Mouse (Mus musculus) heart, postnatal 36 days (tissue): ENCODE data around the gene Prrt3. TPM values are rescaled to one million over a fixed set of nuclear protein-coding genes. Genes with fewer than 3 reads are reported as not detected.
A peak's percentile ranks its signal among the peaks of the same experiment; 100 is the strongest.

Experiments
- DNase-seq, 2 experiments: peaks; one replicate each; pipeline ENCODE4 v3.0.0; 2021 to 2022
- intact Hi-C: fragments of 180-260 bp; cut with DNase I; formaldehyde crosslinking; loops from one replicate; pipeline ENCODE4 v1.15.1; 2025
- total RNA-seq, 2 experiments: library from RNA; stranded (reverse); gene quantifications; 2 replicates each; pipeline ENCODE4 v1.2.3; 2021

Gene Prrt3
- total RNA-seq, 2 experiments from 2014 or later, result not detected

DNA sequence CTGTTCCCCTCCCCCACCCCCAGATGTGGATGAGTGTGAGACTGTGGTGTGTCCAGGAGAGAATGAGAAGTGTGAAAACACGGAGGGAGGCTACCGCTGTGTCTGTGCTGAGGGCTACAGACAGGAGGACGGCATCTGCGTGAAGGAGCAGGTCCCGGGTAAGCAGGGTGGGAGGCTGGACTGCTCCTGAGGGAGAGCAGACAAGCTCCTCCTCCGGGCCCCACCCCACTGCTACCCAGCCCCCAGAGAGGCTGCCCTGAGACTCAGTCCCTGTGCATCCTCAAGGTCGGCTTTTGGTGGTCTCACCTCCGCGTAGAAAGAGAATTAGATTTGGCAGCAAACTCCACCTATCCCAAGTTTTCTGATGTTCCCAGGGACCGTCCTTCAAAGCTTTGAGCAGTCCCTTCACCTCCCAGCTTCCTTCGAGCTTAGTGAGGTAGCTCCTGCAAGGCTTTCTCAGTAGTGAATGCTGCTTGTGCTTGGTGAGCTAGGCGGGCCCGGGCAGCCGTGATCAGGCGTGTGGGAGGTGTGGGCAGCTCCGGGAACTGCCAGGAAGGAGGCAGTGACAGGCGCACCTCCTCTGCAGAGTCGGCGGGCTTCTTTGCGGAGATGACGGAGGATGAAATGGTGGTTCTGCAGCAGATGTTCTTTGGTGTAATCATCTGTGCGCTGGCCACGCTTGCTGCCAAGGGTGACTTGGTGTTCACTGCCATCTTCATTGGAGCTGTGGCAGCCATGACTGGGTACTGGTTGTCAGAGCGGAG, 9.4 kb downstream of the Prrt3 start:
- DNase-seq, result no peak
- intact Hi-C loops, result no loop called here

- no peak for DNase-seq
- intact Hi-C loops, result no loop called here
These were observed 12.3 kb downstream of the Prrt3 start for GRCm38 (mm10) chr6:113489410-113489809.

DNA sequence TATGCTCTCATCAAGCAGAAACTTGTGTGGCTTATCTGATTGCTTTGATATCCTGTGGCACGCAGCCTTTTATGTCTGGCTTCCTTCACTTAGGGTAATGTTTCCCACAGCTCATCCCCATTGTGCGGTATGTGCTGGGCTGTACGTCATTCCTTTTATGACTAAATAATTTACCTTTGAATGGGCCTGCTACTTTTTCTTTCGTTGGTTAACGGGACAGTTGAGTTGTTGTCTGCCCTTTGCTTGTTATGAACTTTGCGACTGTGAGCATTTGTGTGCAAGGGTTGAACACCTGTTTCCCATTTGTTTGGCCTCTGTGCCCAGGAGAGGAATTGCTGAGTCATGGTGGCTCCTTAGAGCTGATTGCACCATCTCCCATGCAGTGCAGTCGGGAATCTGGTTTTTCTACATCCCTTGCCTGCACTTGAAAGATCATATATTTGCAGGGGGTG, 14.6 kb downstream of the Prrt3 start:
- intact Hi-C loops, result no loop called here
- DNase-seq, result no peak

DNA sequence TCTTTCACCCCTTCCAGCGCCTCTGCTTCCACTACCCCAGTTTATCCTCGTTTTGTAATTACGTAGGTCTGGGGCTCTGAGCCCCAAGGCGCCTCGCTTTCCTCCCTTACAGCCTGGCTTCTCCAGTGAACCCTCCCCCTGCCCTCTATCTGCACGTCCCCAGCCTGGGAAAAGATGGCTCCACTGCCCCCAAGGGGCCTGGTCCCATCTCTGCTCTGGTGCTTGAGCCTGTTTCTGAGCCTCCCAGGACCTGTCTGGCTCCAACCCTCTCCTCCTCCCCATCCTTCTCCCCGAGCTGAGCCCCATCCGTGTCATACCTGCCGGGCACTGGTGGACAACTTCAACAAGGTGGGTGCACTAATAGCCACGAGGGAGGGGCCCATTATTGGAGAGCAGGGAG, 18.0 kb downstream of the Prrt3 start:
- intact Hi-C loops, result loop anchor here (5.0 kb wide), 2 partner anchors 139 to 156 kb away; partner anchors contain the start of genes Ogg1 and Vhl
- peak in 1 of 2 experiments; percentile 26 for DNase-seq

DNA sequence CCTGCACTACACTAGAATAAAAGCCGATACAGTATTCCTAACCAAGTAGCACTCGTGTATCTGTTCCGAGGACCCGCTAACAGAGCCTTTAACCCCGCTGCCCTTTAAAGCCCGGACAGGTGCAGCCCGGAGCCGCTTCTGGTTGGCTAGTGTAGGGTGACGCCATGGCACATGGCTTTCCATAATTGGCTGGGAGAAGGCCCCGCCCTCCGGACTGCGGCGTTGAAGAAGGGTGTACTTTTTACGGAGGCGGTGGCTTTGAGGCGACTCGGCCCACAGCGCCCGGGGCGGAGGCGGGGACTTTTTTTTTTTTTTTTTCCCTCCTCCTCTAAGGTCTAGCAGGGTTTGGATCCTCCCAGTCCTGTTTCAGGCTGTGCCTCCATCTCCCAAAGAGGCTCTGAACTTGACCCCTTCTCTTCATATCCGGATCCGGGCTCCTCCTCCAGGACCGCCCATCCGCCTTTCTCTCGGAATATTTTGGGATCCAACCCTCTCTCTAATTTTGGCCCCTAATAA, 18.6 kb downstream of the Prrt3 start, which contains the start of gene Creld1:
Gene Creld1 (plus strand): TSS at position 198 of the 516 bp plus-strand sequence.
- intact Hi-C loops, result loop anchor here (5.0 kb wide), 2 partner anchors 139 to 156 kb away; partner anchors contain the start of genes Ogg1 and Vhl
- peak; percentile 89 for DNase-seq

- intact Hi-C loops, result loop anchor here (5.0 kb wide), 2 partner anchors 140 to 155 kb away; partner anchors contain the start of genes Ogg1 and Vhl
- DNase-seq, result peak; percentile 37 to 58
These were observed 19.1 kb downstream of the Prrt3 start for GRCm38 (mm10) chr6:113482477-113483099.

DNA sequence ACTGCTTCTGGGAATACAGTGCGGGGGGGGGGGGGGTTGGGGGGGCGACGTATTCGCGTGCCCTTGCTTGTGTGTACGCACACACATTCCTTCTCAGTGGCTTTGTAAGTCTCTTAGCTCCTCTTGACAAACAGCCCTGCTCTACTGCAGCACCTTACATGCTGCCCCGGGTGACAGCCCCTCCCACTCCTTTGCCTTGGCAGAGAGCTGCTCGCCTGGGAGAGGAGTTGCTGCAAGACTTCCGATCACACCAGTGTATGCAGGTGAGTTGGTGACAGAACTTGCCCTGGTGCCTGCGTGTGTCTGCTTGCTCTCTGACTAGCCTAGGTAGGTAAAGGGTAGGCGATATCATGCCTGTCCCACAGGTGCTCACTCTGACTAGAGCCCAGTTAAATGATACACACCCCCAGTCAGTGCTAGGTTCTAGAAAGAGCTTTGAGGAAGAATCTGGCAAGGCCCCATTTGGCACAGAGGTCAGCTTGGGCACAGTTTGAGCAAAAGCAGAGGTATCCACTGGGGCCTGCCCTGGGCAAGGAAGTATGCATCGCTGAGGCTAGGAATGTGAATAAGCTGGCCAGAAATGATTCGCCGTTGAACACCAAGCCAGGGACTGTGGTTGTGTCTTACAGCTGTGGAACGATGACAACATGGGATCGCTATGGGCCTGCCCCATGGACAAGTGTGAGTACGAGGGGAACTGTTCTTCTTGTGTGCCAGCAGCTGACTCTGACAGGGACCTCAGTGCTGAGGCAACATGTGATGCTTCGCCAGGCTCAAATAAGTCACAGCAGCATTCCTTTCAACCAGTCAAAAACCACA, 21.0 kb downstream of the Prrt3 start:
- DNase-seq, result no peak
- intact Hi-C loops, result loop anchor here (5.0 kb wide), 2 partner anchors 142 to 153 kb away; partner anchors contain the start of genes Ogg1 and Vhl

GRCm38 (mm10) chr6:113478906-113479305, 22.8 kb downstream of the Prrt3 start:
- no peak for DNase-seq
- intact Hi-C loops, result no loop called here

DNA sequence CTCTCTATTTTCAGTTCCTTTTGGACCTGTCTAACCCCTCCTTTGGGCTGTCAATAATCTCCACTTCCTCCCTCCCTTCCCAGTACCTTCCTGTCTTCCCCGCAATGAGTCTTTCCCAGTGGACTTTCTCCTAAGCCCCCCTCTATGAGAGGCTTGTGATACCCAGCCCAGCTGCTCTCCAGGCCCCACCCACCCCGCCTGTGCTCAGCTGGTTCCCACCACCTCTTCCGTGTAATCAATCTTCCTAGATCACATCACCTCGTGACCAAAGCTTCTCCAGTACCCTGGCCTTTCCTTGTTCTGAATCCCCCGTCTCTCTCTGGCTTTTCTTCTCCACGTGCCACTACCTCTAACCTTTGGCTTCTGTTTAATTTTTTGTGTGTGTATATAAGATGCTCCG, 24.4 kb downstream of the Prrt3 start:
- DNase-seq, result no peak
- intact Hi-C loops, result no loop called here

DNA sequence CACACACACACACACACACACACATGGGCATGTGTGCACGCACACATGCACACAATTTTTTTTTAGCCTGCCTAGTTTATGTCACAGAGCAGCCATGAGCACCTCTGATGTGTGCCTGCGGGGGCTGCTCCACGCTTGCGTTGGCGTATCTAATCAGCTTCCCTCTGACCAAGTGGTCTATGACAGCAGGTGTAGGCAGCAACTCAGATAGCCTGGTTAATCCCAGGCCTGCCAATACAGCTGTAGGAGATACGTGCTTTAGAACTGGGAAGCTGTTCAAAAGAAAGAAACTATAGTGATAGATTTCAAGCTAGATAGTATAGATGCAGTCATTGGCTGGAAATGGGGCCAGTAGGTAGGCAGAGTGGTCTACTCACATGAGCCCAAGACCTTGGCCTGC, 28.0 kb downstream of the Prrt3 start:
- intact Hi-C loops, result no loop called here
- DNase-seq, result no peak

DNA sequence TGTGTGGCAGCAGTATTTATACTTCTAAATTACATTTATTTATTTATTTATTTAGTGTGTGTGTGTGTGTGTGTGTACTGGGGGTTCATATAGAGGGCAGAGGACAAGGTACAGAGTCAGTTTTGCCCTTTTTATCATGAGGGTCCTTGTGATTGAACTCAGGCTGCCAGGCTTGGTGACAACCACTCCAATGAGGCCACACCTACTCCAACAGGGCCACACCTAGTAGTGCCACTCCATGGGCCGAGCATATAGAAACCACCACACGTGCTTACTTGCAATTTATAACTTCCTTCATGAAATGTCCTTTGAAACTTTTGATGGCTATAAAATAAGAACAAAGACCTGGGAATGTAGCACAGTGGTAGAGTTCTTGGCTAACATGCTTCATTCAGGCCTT, 28.5 kb downstream of the Prrt3 start:
- intact Hi-C loops, result no loop called here
- no peak for DNase-seq

- intact Hi-C loops, result no loop called here
- DNase-seq, result no peak
These were observed 29.7 kb downstream of the Prrt3 start for GRCm38 (mm10) chr6:113472061-113472460.

DNA sequence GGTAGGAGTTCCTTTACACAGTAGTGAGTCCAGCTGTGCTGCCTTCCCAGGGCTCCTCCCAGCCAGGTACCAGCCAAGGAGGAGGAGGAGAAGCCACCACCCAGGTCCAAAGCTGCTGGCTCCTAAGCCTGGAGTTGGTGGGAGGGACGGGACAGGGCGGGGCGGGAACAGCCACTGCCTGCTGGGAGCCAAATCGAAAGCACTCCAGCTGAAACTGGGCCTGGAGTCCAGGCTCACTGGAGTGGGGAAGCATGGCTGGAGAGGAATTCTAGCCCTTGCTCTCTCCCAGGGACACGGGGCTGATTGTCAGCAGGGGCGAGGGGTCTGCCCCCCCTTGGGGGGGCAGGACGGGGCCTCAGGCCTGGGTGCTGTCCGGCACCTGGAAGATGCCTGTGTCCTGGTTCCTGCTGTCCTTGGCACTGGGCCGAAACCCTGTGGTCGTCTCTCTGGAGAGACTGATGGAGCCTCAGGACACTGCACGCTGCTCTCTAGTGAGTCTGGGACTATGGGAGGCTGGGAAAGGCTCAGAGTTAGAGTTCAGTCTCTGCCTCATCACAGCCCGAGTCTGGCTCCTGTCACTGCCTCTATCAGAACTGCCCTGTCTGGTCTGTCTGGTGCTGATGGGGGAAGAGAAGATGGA, 30.3 kb downstream of the Prrt3 start, which contains the start of gene Il17rc:
Gene Il17rc (plus strand): TSS at position 131 of the 640 bp plus-strand sequence.
- intact Hi-C loops, result no loop called here
- DNase-seq, result peak; percentile 62 to 78

DNA sequence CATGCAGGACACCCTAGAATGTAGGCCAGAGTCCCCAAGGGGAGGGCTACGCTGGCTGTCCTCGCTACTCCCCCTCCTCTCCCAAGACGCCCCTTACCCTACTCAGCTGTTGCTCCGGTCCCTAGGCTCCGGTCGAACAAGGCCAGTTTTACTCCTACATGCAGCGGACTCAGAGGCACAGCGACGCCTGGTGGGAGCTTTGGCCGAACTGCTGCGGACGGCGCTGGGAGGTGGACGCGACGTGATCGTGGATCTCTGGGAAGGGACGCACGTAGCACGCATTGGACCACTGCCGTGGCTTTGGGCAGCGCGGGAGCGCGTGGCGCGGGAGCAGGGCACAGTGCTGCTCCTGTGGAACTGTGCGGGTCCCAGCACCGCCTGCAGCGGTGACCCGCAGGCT, 32.3 kb downstream of the Prrt3 start:
- peak; percentile 82 to 83 for DNase-seq
- intact Hi-C loops, result loop anchor here (1.0 to 5.0 kb wide), 3 partner anchors 28 to 137 kb away; partner anchors contain the start of genes Arpc4 and Tada3

- intact Hi-C loops, result loop anchor here (1.0 to 5.0 kb wide), 3 partner anchors 28 to 137 kb away; partner anchors contain the start of genes Arpc4 and Tada3
- peak; percentile 67 to 73 for DNase-seq
These were observed 32.7 kb downstream of the Prrt3 start for GRCm38 (mm10) chr6:113469021-113469420.

- intact Hi-C loops, result loop anchor here (5.0 kb wide), 2 partner anchors 91 to 136 kb away; partner anchors contain the start of genes Arpc4 and Tada3
- no peak for DNase-seq
These were observed 33.2 kb downstream of the Prrt3 start for GRCm38 (mm10) chr6:113468512-113468911.

DNA sequence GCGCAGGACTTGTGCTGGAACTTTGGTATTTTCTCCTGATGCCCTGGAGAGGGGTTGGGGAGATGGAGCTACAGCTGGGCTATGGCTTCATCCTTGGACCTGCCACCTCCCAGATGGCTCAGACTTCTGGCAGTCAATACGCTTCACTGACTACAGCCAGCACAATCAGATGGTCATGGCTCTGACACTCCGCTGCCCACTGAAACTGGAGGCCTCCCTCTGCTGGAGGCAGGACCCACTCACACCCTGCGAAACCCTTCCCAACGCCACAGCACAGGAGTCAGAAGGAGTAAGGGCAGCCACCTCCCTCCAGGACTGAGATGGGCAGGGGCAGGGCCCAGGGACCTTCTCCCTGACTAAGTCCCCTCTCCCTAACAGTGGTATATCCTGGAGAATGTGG, 36.1 kb downstream of the Prrt3 start:
- no peak for DNase-seq
- intact Hi-C loops, result loop anchor here (5.0 kb wide), 2 partner anchors 88 to 133 kb away; partner anchors contain the start of genes Arpc4 and Tada3

GRCm38 (mm10) chr6:113464040-113464439, 37.7 kb downstream of the Prrt3 start:
- intact Hi-C loops, result no loop called here
- DNase-seq, result no peak

DNA sequence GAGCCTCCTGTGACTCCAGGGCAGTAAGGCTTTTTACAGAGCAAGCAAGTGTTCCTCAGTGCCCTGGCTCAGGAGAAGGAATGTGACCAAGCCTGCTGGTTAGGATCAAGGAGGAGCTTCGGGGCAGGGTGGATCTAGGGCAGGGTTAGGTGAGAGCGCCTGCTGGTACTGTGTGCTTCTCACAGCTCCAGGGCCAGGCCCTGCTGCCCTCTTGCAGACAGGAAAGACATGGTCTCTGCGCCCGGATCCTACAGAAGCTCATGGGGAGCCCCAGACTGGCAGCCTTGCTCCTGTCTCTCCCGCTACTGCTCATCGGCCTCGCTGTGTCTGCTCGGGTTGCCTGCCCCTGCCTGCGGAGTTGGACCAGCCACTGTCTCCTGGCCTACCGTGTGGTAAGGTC, 43.1 kb downstream of the Prrt3 start:
- no peak for DNase-seq
- intact Hi-C loops, result no loop called here
